Mouse (Mus musculus): Measurements from ENCODE around the gene Gm21974. TPM values are rescaled to one million over a fixed set of nuclear protein-coding genes. Genes with fewer than 3 reads are reported as not detected.
"Not testable (repeated sequence)": the region's sequence is repeated elsewhere in the genome, so short reads cannot be mapped to it uniquely, and the experiment has no call there.

The Gm21974 gene
- polyA plus RNA-seq, 1 experiment from 2014 or later, result not detected

- ATAC-seq (ENCODE audit: low FRiP score), result peak; percentile 97
- Histone ChIP-seq H3K4me1 (peaks cover 6% of the 10 kb centered on the region), H3K9me3 (no peaks in the 10 kb centered on the region), H3K27ac (peak within 1 kb of the TSS; percentile 76), H3K27me3 (no peaks in the 10 kb centered on the region), H3K9ac (peak within 1 kb of the TSS; percentile 73), H3K4me3 (replicated peaks) (peak within 1 kb of the TSS; percentile 89), H3K4me2 (peak within 1 kb of the TSS; percentile 73), H3K36me3 (replicated peaks) (peaks cover 48% of the 10 kb centered on the region)
- under 1% methylated on average over 40 of the region's 40 CpGs for WGBS
Observed at GRCm38 (mm10) chr7:127912190-127912871, 17.1 kb upstream of the Gm21974 start, which contains the start of gene Kat8. Kat8 (plus strand) TSS chr7:127912516.

- Histone ChIP-seq H3K4me1 (peaks cover 17% of the 10 kb centered on the region), H3K36me3 (replicated peaks) (peaks cover 49% of the 10 kb centered on the region), H3K9ac (no peak overlapping the region), H3K4me2 (no peak overlapping the region), H3K4me3 (replicated peaks) (no peak overlapping the region), H3K9me3 (no peaks in the 10 kb centered on the region), H3K27ac (no peak overlapping the region), H3K27me3 (no peaks in the 10 kb centered on the region)
- WGBS, result 95% methylated on average over 4 of the region's 4 CpGs
- no peak for ATAC-seq (ENCODE audit: low FRiP score)
Observed at GRCm38 (mm10) chr7:127908656-127909055, 13.4 kb upstream of the Gm21974 start.

- H3K9ac ChIP-seq, result no peak overlapping the region
- peaks cover 49% of the 10 kb centered on the region for H3K36me3 ChIP-seq (replicated peaks)
- H3K4me3 ChIP-seq (replicated peaks), result no peak overlapping the region
- ATAC-seq (ENCODE audit: low FRiP score), result no peak
- H3K27ac ChIP-seq, result no peak overlapping the region
- H3K9me3 ChIP-seq, result no peaks in the 10 kb centered on the region
- no peak overlapping the region for H3K4me2 ChIP-seq
- 91% methylated on average over 12 of the region's 12 CpGs for WGBS
- no peaks in the 10 kb centered on the region for H3K27me3 ChIP-seq
- H3K4me1 ChIP-seq, result peaks cover 13% of the 10 kb centered on the region
Observed at GRCm38 (mm10) chr7:127907939-127908338, 12.7 kb upstream of the Gm21974 start.

GRCm38 (mm10) chr7:127903971-127904796 is 8.9 kb upstream of the Gm21974 start, which contains the start of gene Bckdk:
Bckdk (plus strand) TSS chr7:127904082.
- 7% methylated on average over 38 of the region's 38 CpGs for WGBS
- peak; percentile 91 for ATAC-seq (ENCODE audit: low FRiP score)
- no peaks in the 10 kb centered on the region for H3K9me3 ChIP-seq

GRCm38 (mm10) chr7:127901772-127902171 is 6.5 kb upstream of the Gm21974 start:
- 83% methylated on average over 2 of the region's 2 CpGs for WGBS
- Histone ChIP-seq H3K27me3 (0 out of 2 replicates have a peak, but pooled peaks cover 2% of the 10 kb centered on the region), H3K9me3 (no peaks in the 10 kb centered on the region), H3K36me3 (replicated peaks) (peaks cover 16% of the 10 kb centered on the region), H3K9ac (no peak overlapping the region), H3K4me2 (no peak overlapping the region), H3K4me1 (peaks cover 11% of the 10 kb centered on the region), H3K4me3 (replicated peaks) (no peak overlapping the region), H3K27ac (no peak overlapping the region)
- ATAC-seq (ENCODE audit: low FRiP score), result no peak

More at GRCm38 (mm10) chr7:127903971-127904796, 8.9 kb upstream of the Gm21974 start, which contains the start of gene Bckdk:
- H3K9ac ChIP-seq, result peak within 1 kb of the TSS; percentile 81
- no peaks in the 10 kb centered on the region for H3K27me3 ChIP-seq
- peaks cover 11% of the 10 kb centered on the region for H3K4me1 ChIP-seq
- peak within 1 kb of the TSS; percentile 76 for H3K4me3 ChIP-seq (replicated peaks)
- H3K36me3 ChIP-seq (replicated peaks), result peaks cover 40% of the 10 kb centered on the region
- peak within 1 kb of the TSS; percentile 68 for H3K27ac ChIP-seq
- H3K4me2 ChIP-seq, result peak within 1 kb of the TSS; percentile 86

- H3K27me3 ChIP-seq, result 0 out of 2 replicates have a peak, but pooled peaks cover 2% of the 10 kb centered on the region
- H3K4me2 ChIP-seq, result no peak overlapping the region
- peaks cover 10% of the 10 kb centered on the region for H3K4me1 ChIP-seq
- no peak overlapping the region for H3K4me3 ChIP-seq (replicated peaks)
- no peak for ATAC-seq (ENCODE audit: low FRiP score)
- H3K36me3 ChIP-seq (replicated peaks), result no peaks in the 10 kb centered on the region
- 53% methylated on average over 7 of the region's 7 CpGs for WGBS
- H3K9ac ChIP-seq, result no peak overlapping the region
- no peaks in the 10 kb centered on the region for H3K9me3 ChIP-seq
- no peak overlapping the region for H3K27ac ChIP-seq
Observed at GRCm38 (mm10) chr7:127899997-127900396, 4.7 kb upstream of the Gm21974 start.

- Histone ChIP-seq H3K36me3 (replicated peaks) (peaks cover 2% of the 10 kb centered on the region; the same call in 1 of the 2 replicates), H3K4me3 (replicated peaks) (no peak overlapping the region), H3K27ac (no peak overlapping the region), H3K9ac (no peak overlapping the region), H3K4me1 (peaks cover 10% of the 10 kb centered on the region), H3K27me3 (0 out of 2 replicates have a peak, but pooled peaks cover 2% of the 10 kb centered on the region), H3K4me2 (no peak overlapping the region), H3K9me3 (no peaks in the 10 kb centered on the region)
- WGBS, result 39% methylated on average over 10 of the region's 10 CpGs
- no peak for ATAC-seq (ENCODE audit: low FRiP score)
Observed at GRCm38 (mm10) chr7:127898179-127898956, 3.1 kb upstream of the Gm21974 start.

GRCm38 (mm10) chr7:127897542-127897941 is 2.3 kb upstream of the Gm21974 start:
- Histone ChIP-seq H3K4me1 (peaks cover 10% of the 10 kb centered on the region), H3K36me3 (replicated peaks) (peaks cover 7% of the 10 kb centered on the region; the same call in 1 of the 2 replicates), H3K9me3 (no peaks in the 10 kb centered on the region), H3K4me2 (no peak overlapping the region), H3K27ac (no peak overlapping the region), H3K27me3 (0 out of 2 replicates have a peak, but pooled peaks cover 2% of the 10 kb centered on the region), H3K9ac (no peak overlapping the region), H3K4me3 (replicated peaks) (no peak overlapping the region)
- WGBS, result 90% methylated on average over 7 of the region's 7 CpGs
- no peak for ATAC-seq (ENCODE audit: low FRiP score)

- peaks cover 10% of the 10 kb centered on the region for H3K4me1 ChIP-seq
- 61% methylated on average over 13 of the region's 13 CpGs for WGBS
Observed at GRCm38 (mm10) chr7:127896384-127896783, 1.1 kb upstream of the Gm21974 start.

GRCm38 (mm10) chr7:127895891-127896290 is 637 bp upstream of the Gm21974 start:
- 75% methylated on average over 7 of the region's 7 CpGs for WGBS
- H3K9ac ChIP-seq; H3K9me3 ChIP-seq; H3K27me3 ChIP-seq; H3K4me1 ChIP-seq; H3K36me3 ChIP-seq (replicated peaks): not testable (repeated sequence)
- peak overlapping the region; percentile 59; the same call in 1 of the 2 replicates for H3K4me3 ChIP-seq (replicated peaks)
- 0 out of 2 replicates have a peak overlapping the region, but pooled peaks have one; percentile 25 for H3K27ac ChIP-seq
- H3K4me2 ChIP-seq, result peak overlapping the region; percentile 82
- ATAC-seq (ENCODE audit: low FRiP score), result 0 out of 2 replicates have a peak, but pooled peaks have one; percentile 10

More at GRCm38 (mm10) chr7:127896384-127896783, 1.1 kb upstream of the Gm21974 start:
- H3K36me3 ChIP-seq (replicated peaks), result peaks cover 7% of the 10 kb centered on the region; the same call in 1 of the 2 replicates
- no peak overlapping the region for H3K27ac ChIP-seq
- H3K9me3 ChIP-seq, result no peaks in the 10 kb centered on the region
- no peak overlapping the region for H3K4me3 ChIP-seq (replicated peaks)
- H3K4me2 ChIP-seq, result no peak overlapping the region
- 0 out of 2 replicates have a peak, but pooled peaks cover 2% of the 10 kb centered on the region for H3K27me3 ChIP-seq
- ATAC-seq (ENCODE audit: low FRiP score), result no peak
- H3K9ac ChIP-seq, result no peak overlapping the region

GRCm38 (mm10) chr7:127894480-127894879 is 774 bp downstream of the Gm21974 start:
- peaks cover 19% of the 10 kb centered on the region for H3K36me3 ChIP-seq (replicated peaks)
- ATAC-seq (ENCODE audit: low FRiP score), result no peak
- H3K9me3 ChIP-seq, result no peaks in the 10 kb centered on the region
- no peak overlapping the region for H3K27ac ChIP-seq
- 86% methylated on average over 5 of the region's 5 CpGs for WGBS
- H3K9ac ChIP-seq, result 0 out of 2 replicates have a peak overlapping the region, but pooled peaks have one; percentile 59
- 0 out of 2 replicates have a peak, but pooled peaks cover 2% of the 10 kb centered on the region for H3K27me3 ChIP-seq
- H3K4me1 ChIP-seq, result peaks cover 10% of the 10 kb centered on the region
- peak overlapping the region; percentile 59; the same call in 1 of the 2 replicates for H3K4me3 ChIP-seq (replicated peaks)
- H3K4me2 ChIP-seq, result peak overlapping the region; percentile 82
